Mouse (Mus musculus) kidney, embryonic 16.5 days (tissue): ENCODE measurements around the gene Piwil4. TPM values are rescaled to one million over a fixed set of nuclear protein-coding genes. Genes with fewer than 3 reads are reported as not detected.

Experiments
- ATAC-seq: fragments of 200-750 bp; cut with Nextera tagmentation; 2 replicates; pipeline ENCODE4 v1.8.0; 2017; ENCODE audit warnings: moderate TSS enrichment; ENCODE audit not compliant: low FRiP score, low TSS enrichment
- H3K27ac ChIP-seq: fragments of 300-500 bp; sonication (generic); 2 replicates; pipeline ENCODE4 v1.5.1; 2014; ENCODE audit warnings: low read length
- H3K27me3 ChIP-seq: fragments of 300-500 bp; sonication (generic); 2 replicates; pipeline ENCODE4 v1.6.1; 2014; ENCODE audit warnings: low read length, control low read depth, mixed read lengths; ENCODE audit not compliant: insufficient read depth
- H3K36me3 ChIP-seq: fragments of 300-500 bp; sonication (generic); 2 replicates; pipeline ENCODE4 v1.6.1; 2014; ENCODE audit warnings: low read length, control low read depth, mixed read lengths; ENCODE audit not compliant: insufficient read depth
- H3K4me1 ChIP-seq: fragments of 300-500 bp; sonication (generic); 2 replicates; pipeline ENCODE4 v1.6.1; 2014; ENCODE audit warnings: low read length, control low read depth, mixed read lengths; ENCODE audit not compliant: insufficient read depth
- H3K4me2 ChIP-seq: fragments of 300-500 bp; sonication (generic); replicated peaks from 2 replicates; pipeline ENCODE4 v1.6.1; 2014; ENCODE audit warnings: low read depth, low read length
- H3K4me3 ChIP-seq: fragments of 300-500 bp; sonication (generic); 2 replicates; pipeline ENCODE4 v1.5.1; 2014; ENCODE audit warnings: mild to moderate bottlenecking, low read length
- H3K9ac ChIP-seq: fragments of 300-500 bp; sonication (generic); replicated peaks from 2 replicates; pipeline ENCODE4 v1.6.1; 2014; ENCODE audit warnings: low read length
- H3K9me3 ChIP-seq: fragments of 300-500 bp; sonication (generic); 2 replicates; pipeline ENCODE4 v1.6.1; 2016; ENCODE audit warnings: low read length, control low read depth
- WGBS: fragments of 180-500 bp; shearing (Covaris S2); extraction: QIAGEN DNeasy Blood & Tissue Kit; methylation state at CpG from one replicate; pipeline ENCODE4 v1.1.7; 2014; 5-methylcytosine and 5-hydroxymethylcytosine counted together
- polyA plus RNA-seq: library from polyadenylated mRNA; unstranded; fragments of >200 nt; fragmentation: Nextera tagmentation; extraction: Ambion mirVana; gene quantifications from 2 replicates; pipeline ENCODE4 v1.2.1, GENCODE M21; 2015

The Piwil4 gene
- polyA plus RNA-seq, 1 experiment from 2014 or later: 0.30 TPM

DNA sequence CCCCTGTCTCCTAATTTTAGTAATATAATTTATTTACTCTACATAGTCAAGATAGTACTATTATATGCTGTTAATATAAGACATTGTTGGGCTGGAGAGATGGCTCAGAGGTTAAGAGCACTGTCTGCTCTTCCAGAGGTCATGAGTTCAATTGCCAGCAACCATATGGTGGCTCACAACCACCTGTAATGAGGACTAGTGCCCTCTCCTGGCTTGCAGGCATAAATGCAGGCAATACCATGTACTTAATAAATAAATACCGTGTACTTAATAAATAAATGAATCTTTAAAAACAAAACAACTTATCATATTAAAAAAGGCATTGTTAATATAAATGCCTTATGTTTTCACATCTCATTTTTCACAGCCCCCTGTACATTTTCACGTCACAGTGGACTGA lies 86.5 kb downstream of the Piwil4 start:
- no peaks in the 10 kb centered on the region for H3K9me3 ChIP-seq
- H3K4me2 ChIP-seq: no peak overlapping the region
- H3K4me1 ChIP-seq: no peaks in the 10 kb centered on the region
- no peaks in the 10 kb centered on the region for H3K27me3 ChIP-seq
- WGBS: 77% methylated on average over 2 of the region's 2 CpGs
- ATAC-seq: no peak
- H3K9ac ChIP-seq: no peak overlapping the region
- H3K4me3 ChIP-seq: no peak overlapping the region
- H3K27ac ChIP-seq: no peak overlapping the region
- no peaks in the 10 kb centered on the region for H3K36me3 ChIP-seq

DNA sequence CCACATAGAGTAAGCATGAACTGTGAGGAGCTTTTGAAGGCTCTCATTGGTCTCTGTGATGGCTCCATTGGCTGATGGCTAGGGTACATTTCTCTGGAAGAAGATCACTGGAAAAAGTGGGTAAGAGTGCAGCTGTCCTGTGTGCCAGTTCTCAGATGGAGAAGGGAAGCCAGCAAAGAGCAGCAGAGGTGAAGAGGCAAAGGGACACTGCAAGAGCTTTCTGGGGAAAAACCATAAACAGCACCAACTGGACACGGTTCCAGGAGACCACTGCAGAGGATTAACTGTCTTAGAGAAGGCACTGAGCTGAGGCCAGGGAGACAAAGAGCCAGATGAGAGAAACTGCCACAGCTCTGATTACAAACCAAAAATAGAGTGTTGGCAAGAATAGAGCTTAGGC lies 87.8 kb downstream of the Piwil4 start:
- no peaks in the 10 kb centered on the region for H3K9me3 ChIP-seq
- H3K9ac ChIP-seq: no peak overlapping the region
- H3K36me3 ChIP-seq: no peaks in the 10 kb centered on the region
- no peak overlapping the region for H3K4me3 ChIP-seq
- H3K4me2 ChIP-seq: no peak overlapping the region
- no peak for ATAC-seq
- no peaks in the 10 kb centered on the region for H3K27me3 ChIP-seq
- no peak overlapping the region for H3K27ac ChIP-seq
- 62% methylated on average over 1 of the region's 1 CpGs for whole genome bisulfite sequencing
- H3K4me1 ChIP-seq: no peaks in the 10 kb centered on the region

DNA sequence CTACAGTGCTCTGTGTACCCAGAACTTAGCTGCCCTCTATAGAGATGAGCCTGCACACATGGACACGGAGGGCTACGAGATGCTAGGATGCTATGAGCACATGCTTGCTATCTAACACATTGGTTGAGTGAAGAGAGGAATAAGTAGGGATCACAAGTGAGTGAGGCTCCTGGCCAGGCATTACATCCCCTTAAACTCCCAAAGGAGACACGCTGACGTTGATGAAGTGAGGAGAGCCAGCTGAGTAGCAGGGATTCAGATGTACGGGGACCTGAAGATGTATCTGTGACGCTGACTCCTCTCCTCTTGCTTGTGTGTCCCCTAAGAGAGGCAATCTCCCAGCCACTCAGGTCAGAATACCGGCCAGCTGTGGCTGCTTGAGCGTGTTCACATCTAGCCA lies 92.7 kb downstream of the Piwil4 start:
- ATAC-seq: no peak
- H3K27me3 ChIP-seq: no peaks in the 10 kb centered on the region
- no peak overlapping the region for H3K4me3 ChIP-seq
- no peaks in the 10 kb centered on the region for H3K36me3 ChIP-seq
- H3K27ac ChIP-seq: no peak overlapping the region
- WGBS: 87% methylated on average over 8 of the region's 8 CpGs
- peaks cover 7% of the 10 kb centered on the region for H3K4me1 ChIP-seq
- no peak overlapping the region for H3K9ac ChIP-seq
- H3K4me2 ChIP-seq: no peak overlapping the region
- H3K9me3 ChIP-seq: no peaks in the 10 kb centered on the region

DNA sequence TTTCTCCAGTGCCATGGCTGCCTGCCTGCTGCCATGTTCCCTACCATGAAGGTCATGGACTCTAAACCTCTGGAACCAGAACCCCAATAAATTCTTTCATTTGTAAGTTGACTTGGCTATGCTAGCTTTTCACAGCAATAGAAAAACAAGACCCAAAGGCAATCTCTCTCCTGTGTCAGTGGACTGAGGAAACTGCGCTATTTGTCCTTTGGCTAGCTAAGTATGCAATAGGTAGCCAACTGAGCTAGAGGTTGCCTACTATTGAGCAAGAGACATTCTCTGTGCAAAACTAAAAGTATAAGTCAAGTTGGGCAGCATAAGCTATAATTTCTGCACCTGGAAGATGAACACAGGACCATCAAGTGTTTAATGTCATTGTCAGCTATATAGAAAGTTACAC lies 93.9 kb downstream of the Piwil4 start:
- H3K4me1 ChIP-seq: peaks cover 18% of the 10 kb centered on the region
- H3K27me3 ChIP-seq: no peaks in the 10 kb centered on the region
- 89% methylated on average over 1 of the region's 1 CpGs for WGBS
- H3K27ac ChIP-seq: no peak overlapping the region
- H3K4me3 ChIP-seq: no peak overlapping the region
- H3K36me3 ChIP-seq: no peaks in the 10 kb centered on the region
- no peak for ATAC-seq
- no peak overlapping the region for H3K4me2 ChIP-seq
- H3K9me3 ChIP-seq: no peaks in the 10 kb centered on the region
- no peak overlapping the region for H3K9ac ChIP-seq

Other genes with a start within 250 kb of the Piwil4 start
- gene Kdm4d, start 240.3 kb downstream of the Piwil4 start, polyA plus RNA-seq: 0.47 and 0.55 TPM in 2 replicates
- gene Cwc15, start 240.1 kb downstream of the Piwil4 start, polyA plus RNA-seq: 153 TPM in 2 replicates
- 21.3 and 21.9 TPM in 2 replicates for gene Amotl1, start 95.7 kb downstream of the Piwil4 start, polyA plus RNA-seq
- 3.0 and 3.2 TPM in 2 replicates for gene Fut4, start 11.7 kb upstream of the Piwil4 start, polyA plus RNA-seq
- not detected in 2 replicates for gene 1700012B09Rik, start 30.3 kb upstream of the Piwil4 start, polyA plus RNA-seq
- gene Mre11a, start 43.9 kb upstream of the Piwil4 start, polyA plus RNA-seq: 23.8 and 25.6 TPM in 2 replicates
- 40.3 and 40.5 TPM in 2 replicates for gene Ankrd49, start 44.1 kb upstream of the Piwil4 start, polyA plus RNA-seq
- 0.49 and 0.53 TPM in 2 replicates for gene Gpr83, start 119.5 kb upstream of the Piwil4 start, polyA plus RNA-seq
- gene Izumo1r, start 163.2 kb upstream of the Piwil4 start, polyA plus RNA-seq: not detected in 2 replicates